Mouse (Mus musculus): ENCODE data around the gene Zfp423.

Gene Zfp423

DNA sequence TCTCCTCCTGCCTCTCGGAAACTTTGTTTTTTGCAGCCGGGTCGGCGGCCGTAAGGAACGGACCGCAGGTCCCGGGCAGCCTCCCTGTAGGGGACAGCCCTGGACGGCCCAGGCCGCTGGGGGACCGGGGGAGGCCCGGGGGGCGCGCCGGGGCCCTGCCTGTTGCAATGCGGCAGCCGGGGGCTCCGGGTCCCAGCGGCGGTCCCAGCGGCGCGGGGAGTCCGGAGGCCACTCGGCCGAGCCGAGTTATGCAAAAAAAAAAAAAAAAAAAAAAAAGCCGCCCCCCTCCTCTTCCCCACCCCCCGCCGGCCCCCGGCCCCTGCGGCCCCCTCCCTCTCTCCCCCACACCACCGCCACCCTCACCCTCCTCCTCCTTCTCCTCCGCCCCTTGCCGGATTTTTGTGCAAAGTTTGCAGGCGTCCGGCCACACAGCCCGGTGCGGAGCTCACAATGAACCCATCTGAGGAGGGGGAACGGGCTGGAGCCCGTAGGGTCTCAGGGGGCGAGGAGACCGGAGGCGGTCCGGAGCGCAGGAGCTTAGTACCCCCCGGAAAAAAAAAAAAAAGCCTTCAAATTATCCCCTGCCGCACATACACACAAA is at the start of gene Zfp423:
Zfp423 (minus strand) TSS at position 276 of the 601 bp plus-strand sequence.
- no peak for DNase-seq (ENCODE audit: low read depth, low spot score)

DNA sequence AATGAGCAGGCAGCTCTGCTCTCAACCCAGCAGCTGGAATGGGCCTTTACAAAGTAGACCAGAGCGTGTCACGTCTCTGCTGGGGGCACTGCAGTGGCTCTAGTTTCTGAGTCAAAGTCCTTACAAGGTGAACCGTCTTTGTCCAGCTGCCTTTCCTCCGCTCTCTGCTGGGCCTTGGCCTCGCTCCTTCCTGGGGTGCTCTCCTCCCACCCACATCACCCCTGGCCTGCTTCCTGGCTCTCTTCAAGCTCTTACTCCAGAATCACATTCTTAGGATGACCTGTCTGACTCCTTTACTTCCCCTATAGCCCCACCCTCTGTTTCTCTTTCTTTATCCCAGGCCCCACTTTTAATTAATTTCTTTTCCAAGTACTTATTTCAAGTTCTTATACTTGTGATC is 47.4 kb upstream of the Zfp423 start:
- DNase-seq (ENCODE audit: low read depth, low spot score), result no peak

DNA sequence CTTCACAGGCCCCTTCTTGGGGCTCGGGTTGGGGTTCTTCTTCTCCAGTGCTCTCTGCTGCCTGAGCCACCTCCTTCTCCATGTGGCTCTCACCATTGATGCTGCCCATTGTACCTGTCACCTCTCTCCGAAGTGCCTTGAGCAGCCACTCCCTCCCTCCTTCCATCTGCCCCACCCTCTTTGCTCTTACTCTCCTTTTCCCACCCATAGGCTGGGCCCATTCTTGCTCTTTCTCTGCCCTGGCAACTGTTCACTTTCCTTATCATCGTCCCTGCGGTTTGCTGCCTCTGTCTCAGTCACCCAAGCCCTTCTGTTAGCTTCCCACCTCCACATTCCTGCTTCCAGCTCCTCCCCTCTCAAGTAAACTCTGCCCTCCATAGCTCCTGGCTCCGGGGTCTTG is 25.4 kb upstream of the Zfp423 start:
- no peak for DNase-seq (ENCODE audit: low read depth, low spot score)

DNA sequence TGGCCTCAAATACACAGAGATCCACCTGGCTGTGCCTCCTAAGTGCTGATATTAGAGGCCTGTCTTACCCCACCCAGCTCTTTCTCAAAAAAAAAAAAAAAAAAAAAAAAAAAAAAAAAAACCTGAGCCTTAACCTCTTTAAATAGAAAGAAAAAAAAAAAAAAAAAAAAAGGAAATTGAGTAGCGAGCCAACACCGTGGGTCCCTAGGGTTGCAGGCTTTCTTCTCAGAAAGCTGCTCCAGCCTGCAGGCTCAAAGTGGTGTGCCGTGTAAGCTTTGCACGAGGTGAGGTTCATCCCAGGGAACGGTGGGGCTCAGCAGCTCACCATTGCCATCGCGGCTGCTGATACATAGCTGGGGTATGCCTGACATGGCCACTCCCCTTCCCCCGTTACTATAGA is 24.6 kb upstream of the Zfp423 start:
- no peak for DNase-seq (ENCODE audit: low read depth, low spot score)

DNA sequence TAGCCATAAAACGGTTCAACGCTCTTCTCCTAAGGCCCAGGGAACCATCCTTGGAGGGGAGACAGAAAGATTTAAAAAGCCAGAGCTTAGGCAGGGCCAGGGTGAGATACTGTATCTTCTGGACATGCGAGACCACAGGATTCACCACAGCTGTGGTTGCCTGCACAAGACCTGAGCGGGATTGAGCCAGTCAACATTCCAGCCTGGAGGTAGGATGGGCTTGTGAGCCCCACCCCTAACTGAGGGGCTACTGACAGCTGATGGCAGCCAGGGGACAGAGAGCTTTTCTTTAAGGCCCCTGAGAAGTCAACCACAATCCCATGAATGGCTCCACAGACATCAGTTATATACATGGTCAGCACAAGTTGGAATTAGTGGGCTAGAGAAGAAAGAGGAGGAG is 23.5 kb upstream of the Zfp423 start:
- DNase-seq (ENCODE audit: low read depth, low spot score), result no peak

DNA sequence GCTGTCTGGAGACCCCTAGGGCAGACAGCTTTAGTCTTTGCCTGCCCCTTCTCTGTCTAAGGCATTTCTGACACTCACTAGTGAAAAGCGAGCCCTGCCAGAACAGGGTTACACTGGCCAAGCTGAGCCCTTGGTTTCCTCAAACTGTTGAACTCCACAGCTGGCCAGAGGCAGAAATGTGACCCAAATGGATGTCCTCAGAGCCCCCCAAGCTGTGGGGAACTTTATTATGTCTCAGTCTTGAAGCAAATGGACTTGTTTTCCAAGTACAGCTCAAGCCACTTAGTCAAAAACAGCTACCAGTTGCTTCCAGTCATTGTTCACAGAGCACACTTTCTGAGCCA is 16.0 kb upstream of the Zfp423 start:
- no peak for DNase-seq (ENCODE audit: low read depth, low spot score)

DNA sequence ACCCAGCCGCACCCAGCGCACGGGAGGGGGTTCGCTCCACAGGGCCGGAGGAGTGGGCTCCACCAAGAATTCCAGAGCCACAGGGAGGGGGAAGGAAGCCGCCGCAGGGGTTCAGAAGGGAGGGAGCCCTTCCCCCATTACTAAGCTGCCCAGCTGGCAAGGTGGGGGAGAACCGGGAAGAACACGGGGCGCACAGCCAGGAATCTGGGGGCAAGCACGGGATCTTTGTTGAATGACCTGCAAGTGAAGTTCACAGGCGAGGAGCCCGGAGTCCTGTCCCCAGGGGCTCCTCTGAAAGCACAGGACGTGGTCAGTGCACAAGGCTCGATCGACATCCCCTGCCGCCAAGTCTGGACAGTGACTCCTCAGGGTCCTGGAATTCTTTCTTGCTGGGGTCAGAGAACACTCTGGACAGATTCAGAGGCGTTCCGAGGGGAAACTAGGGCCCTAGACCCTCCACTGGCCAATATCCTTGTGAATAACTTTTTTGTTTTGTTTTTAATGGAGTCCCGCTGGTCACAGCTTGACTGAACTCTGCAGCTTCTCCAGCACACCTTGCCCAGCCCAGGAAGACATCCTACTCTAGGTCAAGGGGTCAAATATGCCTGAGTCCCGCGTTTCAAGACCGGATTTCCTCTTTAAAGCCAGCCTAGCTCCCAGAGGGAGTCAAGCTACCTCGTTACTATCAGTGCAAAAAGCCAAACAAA is 15.5 kb upstream of the Zfp423 start:
- DNase-seq (ENCODE audit: low read depth, low spot score), result no peak

DNA sequence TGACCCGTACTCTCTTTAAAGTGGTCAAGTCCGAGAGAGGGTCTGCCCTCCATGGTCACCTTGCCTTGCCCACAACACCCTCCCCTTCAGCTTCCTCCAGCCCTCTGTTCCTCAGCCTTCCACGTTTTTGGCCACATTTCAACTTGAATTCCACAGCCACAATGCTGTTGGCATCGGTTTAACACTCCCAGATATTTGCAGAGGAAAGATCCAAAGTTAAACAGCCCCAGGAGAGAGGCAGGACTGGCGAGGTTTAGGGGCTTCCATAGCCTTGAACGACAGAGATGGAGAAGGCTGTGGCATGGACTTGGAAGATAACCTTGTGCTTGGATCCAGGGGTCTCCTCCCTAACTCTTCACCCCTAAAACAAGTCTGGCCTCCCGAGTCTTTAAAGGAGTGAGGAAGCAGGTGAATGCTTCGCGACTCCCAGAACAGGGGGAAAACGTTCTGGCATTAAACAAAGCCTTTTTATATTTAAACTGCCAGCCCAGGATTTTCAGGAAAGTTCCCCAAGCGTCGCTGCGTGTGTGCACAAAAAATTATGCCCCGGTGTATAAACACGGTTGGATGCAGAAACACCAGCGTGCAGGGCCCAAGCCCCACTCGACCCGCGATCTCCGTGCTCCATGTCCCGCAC is 14.8 kb upstream of the Zfp423 start:
- no peak for DNase-seq (ENCODE audit: low read depth, low spot score)

DNA sequence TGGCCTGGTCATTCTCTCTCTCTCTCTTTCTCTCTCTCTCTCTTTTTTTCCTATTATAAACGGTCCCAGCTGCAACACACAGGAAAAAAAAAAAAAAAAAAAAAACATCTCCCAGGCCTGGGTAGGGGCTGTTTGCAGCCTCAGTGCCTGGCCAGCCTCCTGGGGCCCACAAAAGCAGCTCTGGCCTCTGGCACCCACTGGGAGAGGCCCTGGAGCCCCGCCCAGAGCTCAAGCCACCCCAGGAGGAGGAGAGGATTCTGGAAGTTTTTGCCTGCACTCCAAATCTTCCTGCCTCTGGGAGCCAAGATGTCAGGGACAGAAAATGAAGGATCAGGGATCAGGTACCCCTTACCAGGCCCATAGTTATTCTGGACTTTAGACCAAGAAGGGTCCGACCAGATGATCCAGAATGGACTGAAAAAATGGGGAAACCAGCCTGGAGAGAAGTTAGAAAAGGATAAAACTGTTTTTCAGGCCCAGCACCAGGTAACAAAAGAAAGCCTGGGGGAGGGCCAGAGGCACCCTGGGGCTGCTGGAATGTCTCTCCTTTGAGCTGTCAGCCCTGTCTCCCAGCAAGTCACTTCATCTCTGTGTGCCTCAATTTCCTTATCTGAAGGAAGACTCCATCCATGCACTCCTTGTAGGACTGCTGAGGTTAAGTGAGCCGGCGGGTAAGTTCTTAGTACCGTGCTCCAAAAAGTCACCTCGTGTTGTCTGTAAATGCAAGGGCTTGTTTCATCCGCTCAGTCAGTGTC is 8.6 kb upstream of the Zfp423 start:
- DNase-seq (ENCODE audit: low read depth, low spot score), result no peak

DNA sequence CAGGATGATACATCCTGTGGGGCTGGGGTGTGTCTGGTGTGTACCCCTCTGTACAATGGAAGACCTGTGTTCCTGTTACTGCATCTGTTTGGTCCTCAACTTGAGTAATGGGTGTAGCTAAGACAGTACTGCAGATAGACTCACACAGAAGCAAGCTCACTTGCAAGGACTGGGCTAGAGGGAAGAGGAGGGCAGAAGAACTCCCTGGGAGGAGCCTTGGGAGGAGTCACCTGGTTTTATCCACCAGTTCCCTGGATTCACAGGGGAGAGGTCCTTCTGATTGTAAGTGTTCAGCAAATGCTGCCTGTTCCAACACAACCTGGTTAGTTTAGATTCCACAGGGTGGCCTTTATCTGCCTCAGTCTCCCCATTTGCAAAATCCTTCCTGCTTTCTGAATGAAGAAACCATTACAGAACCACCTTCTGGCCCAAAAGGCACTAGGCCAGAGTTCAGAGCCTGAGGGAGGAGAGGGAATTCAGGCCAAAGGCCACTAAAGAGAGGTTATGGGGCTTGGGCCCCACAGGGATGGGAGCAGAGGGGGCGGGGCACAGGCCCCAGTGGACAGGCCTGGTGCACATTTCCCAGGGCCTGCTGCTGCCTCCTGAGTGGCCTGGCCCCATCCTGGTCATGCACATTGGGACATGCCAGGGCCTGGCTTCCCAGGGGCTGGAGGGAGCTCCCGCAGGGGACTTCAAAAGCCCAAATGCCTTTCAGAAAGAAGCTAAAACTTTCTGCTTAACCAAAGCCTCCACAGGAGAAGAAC is 7.8 kb upstream of the Zfp423 start:
- no peak for DNase-seq (ENCODE audit: low read depth, low spot score)

DNA sequence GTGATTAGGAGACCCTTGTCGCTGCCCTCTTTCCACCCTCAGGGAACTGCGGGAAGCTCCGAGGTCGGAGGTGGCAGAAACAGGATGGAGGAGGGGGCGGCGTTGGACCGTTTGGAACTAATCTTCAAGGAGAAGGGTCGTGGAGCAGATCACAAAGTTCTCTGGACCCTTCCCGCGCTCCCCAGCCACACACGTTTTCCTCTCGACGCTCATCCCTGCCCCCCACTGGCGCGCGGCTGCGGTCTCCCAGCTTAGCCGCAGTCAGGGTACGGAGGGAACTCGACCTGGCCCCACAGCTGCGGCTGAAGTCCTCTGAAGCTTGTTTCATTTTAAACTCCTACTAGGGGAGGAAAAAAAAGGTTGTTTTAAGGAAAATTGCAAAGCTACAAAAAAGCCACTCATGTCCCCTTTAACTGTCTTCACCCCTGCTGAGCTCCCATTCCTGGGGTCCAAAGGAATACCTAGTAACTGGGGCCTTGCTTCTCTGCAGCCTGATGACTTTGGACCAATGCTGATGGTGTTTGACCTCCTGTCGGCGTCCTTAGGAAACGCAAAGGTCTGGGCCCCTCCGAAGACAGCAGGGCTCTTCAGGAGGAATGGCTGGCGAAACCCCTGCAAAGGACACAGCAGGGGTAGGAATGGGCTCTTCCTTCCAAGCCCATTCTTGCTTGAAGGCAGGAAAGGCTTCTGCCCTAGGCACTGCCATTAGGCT is 3.3 kb upstream of the Zfp423 start:
- no peak for DNase-seq (ENCODE audit: low read depth, low spot score)

DNA sequence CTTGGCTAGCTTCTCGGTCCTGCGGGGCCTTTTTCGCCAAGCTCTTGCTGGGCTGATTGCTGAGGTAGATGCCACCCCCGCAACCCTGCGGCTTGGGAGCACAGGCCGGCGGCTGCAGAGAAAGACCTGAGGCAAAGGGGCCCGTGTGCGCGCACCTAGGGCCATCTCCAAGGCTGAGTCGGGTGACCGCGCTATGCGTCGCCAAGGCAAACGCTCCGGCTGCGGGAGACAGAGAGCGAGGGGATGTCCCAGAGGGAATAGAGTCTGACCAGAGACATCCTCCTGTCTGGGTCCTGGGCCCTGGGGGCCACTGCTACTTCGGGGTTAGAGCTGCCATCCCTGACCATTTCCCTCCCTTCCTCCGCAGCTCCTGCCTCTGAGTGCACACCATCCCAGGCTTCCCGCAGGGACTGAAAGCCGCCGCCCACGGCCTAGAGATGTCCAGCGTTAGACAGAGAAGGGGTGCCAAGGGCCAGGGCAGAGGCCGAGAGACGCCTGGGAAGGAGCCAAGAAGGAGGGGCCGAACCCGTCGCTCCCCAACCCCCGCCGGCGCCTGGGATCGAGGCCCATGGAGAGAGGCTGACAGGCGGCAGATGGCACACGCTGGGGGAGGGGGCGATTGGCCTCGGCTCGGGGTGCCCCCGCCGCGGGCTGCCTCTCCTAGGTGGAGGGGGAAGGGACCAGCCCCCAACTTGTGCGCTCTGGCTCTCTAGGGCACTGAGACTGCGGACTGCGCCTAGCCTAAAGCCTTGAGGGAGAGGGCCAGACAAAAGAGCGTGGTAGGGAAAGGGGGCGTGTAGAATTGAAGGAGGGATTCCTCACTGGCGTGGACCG is 2.5 kb upstream of the Zfp423 start:
- no peak for DNase-seq (ENCODE audit: low read depth, low spot score)

DNA sequence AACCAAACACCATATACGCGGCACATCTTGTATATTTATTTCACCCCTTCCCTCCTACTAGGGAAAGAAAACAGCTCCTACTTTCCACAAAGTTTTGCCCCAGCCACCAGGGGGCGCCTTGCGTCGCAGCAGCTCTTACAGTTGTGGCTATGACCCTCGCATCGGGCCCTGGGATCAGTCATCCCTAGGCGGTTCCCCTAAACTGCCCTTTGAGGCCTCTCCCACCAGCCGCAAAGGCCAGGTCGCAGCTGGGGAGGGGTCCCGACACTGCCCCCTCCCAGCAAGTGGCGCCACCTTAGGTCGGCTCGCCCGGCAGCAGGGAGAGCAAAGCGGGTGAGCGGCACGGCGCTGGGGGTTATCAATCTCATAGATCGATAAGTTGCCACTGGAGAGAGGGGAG is 1.7 kb upstream of the Zfp423 start:
- no peak for DNase-seq (ENCODE audit: low read depth, low spot score)

DNA sequence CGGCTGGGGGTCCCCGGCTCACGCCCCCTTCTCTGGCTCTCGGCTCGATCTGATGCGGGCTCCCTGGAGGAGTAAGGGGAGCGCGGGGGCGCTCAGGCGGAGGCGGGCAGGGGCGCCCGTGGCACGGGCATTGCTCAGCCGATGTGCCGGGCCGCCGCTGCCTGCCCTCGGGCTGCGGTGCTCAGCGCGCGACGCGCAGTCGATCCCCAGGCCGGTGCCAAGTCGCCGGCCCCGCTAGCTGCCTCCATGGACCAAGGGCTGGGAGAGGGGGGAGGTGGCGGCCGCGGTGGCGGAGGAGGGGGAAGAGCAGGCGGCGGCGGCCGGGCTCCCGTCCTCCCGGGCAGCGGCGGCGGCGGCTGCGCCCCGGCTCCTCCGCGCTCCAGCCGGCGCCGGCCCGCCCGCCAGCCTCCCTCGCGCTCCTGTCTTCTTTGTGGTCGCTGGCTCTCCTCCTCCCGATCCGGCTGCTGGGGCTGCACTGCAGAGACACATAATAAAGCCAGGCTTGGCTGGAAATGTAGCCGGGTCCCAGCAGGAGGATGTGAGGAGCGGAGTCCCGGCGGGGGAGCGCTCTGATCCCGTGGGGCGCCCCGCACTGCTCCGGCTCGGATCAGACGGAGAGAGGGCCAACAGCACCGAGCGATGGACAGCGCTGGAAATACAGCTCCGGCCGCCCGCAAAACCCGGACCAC is 810 bp upstream of the Zfp423 start:
- no peak for DNase-seq (ENCODE audit: low read depth, low spot score)

DNA sequence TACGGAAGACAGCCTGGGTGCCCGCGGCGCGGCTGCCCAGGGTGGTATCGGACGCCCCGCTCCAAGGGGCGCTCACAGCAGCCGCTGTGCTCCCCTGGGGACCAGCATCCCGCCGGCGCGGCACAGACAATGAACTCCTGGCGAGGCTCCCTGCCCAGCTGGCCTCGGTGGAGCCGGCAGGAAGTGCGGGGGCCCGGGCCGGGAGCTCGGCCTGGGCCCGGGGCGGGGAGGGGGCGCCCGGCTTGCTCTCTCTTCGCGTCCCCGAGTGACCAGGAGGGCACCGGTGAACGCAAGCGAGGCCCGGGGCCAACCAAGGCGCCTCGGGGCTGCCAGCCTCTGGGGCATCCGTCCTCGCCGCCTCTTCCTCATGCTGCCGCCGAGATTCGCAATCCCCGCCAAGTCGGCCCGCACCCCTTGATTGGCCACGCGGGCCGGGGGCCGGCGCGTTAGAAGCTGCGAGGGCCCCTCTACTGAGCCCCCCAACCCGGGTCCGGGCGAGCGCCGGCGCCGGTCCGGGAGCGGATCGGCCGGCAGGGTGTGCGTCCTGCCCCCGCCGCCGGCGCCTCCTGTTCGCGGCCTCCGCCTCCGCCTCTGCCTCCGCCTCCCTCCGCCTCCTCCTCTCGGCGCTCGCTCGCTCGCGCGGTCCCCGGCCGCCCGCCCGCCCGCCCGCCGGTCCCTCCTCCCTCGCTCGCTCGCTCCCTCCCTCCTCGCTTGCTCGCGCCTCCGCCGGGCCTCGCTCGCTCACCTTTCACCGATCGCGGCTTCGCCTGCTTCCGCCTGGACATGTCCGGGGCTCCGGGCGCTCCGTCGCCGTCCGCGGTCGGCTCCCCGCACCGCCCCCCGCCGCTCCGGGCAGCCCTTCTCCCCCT is 710 bp downstream of the Zfp423 start:
- DNase-seq (ENCODE audit: low read depth, low spot score), result no peak

DNA sequence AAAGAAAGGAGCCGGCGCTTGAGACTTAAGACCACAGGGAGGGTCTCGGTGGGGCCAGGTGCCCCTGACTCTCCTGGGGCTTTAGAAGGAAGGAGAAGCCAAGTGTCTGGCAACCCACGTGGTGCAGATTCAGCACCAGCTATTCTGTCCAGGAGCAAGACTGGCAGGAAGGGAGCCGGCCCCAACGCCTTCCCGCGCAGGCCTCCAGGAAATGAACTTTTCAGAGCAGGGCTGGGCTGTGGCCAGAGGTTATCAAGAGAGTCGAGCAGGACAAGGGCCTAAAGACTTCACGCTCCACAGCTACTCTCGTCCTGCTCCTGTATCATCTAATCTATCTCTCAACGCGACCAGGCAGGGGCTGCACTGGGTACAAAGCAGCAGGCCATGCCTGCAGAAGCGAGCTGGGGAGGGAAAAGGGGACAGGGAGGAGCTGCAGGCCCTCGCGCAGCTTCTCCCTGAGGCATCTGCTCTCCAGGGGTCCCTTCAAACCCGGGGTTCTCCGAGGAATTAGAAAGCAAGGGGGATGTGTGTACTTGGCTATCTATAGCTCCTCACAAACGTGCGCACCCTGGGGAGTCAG is 1.4 kb downstream of the Zfp423 start:
- no peak for DNase-seq (ENCODE audit: low read depth, low spot score)

DNA sequence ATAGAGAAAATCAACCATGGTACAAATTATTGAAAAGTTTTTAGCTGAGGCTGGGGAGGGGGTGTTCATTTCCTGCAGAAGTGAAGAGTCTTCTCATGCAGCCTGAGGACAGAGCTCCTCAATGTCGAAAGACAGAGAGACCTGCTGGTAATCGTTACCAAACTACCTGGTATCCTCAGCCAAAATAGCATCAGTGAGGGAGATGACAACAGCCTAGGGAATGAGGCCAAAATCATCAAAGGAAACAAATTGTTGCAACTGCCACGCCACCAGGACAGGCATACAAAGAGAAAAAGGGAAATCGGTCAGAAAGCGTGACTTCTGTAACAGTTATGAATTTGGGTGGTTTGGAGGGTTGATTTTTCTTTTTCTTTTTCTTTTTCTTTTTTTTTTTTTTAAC is 3.4 kb downstream of the Zfp423 start:
- DNase-seq (ENCODE audit: low read depth, low spot score), result no peak

DNA sequence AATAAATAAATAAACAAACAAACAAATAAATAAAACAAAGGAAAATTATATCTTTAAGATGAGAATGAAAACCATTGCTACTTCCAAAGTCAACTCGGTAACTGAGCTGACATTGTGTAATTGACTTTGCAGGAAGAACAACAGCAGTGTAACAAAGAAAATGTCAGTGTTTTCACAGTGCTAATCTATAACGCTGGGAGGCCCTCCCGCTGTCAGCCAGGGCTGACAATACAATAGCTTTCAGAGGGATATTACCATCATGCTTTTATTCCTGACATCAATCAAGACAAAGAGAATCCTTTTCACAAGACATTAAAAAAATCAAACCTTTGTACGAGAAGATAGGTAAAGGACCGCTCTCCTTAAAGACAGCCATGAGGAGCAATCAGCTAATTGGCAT is 5.9 kb downstream of the Zfp423 start:
- no peak for DNase-seq (ENCODE audit: low read depth, low spot score)

Measured in brain, embryonic 18.5 days (tissue).